Mouse (Mus musculus) ES-Bruce4 (cell line): ENCODE data around the gene Itgb4.

Source experiments
- CTCF ChIP-seq: IDR thresholded peaks from one replicate; pipeline ENCODE4 v1.8.1; 2011; ENCODE audit warnings: low read depth, low read length
- EP300 ChIP-seq: IDR thresholded peaks from 2 replicates; pipeline ENCODE4 v1.6.1; 2011; ENCODE audit warnings: low read depth, low read length; ENCODE audit not compliant: insufficient read depth
- POLR2A ChIP-seq: IDR thresholded peaks from one replicate; pipeline ENCODE4 v1.8.1; 2011; ENCODE audit warnings: low read length; ENCODE audit not compliant: insufficient read depth

- TF ChIP-seq CTCF (no peak), POLR2A (no peak), EP300 (no peak)
These were observed 15.5 kb upstream of the Itgb4 start for GRCm38 (mm10) chr11:115959018-115959417.
